Mouse (Mus musculus): ENCODE data around the gene Gdap2. TPM values are rescaled to one million over a fixed set of nuclear protein-coding genes. Genes with fewer than 3 reads are reported as not detected.

Gene Gdap2
- polyA plus RNA-seq, 1 experiment, result 8.1 TPM

DNA sequence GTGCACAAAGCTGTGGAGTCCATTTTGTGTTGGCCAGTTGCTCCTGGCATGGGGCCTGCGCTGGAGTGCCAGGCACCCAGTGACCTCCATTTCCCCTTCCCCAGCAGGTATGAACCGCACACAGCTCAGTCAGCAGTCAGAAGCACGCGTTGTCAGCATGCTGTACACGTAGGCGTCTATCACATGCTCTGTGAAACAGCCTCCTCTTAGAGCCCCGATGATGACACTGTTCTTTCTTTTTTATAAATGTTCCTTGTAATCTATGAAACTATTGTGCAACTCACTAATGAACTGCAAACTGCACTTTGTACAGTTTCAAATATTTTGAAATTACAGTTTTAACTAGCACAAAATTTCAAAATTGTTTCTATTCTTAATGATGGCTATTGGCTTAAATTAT lies 39.4 kb downstream of the Gdap2 start:
- no peak for TF ChIP-seq POLR2A (IDR thresholded peaks at IDR 0.05; ENCODE audit: low read depth, low read length)
- TF ChIP-seq CTCF (IDR thresholded peaks at IDR 0.05; ENCODE audit: extremely low read depth, insufficient read depth, insufficient read length, insufficient replicate concordance), result no peak
- Histone ChIP-seq H3K36me3 (ENCODE audit: control insufficient read depth, insufficient read depth, low read length) (peaks cover 42% of the 10 kb centered on the region), H3K27me3 (ENCODE audit: control insufficient read depth, insufficient read depth, low read length) (no peaks in the 10 kb centered on the region), H3K27ac (ENCODE audit: insufficient read depth, low read length) (no peak overlapping the region), H3K4me3 (ENCODE audit: extremely low read depth, insufficient read depth, insufficient read length) (no peak overlapping the region), H3K4me1 (ENCODE audit: control insufficient read depth, insufficient read depth, insufficient read length) (no peaks in the 10 kb centered on the region)
- DNase-seq (ENCODE audit: low read depth in 1 of 2, low spot score in 2 of 2), result no peak
- 94% methylated on average over 7 of the region's 7 CpGs for WGBS

DNA sequence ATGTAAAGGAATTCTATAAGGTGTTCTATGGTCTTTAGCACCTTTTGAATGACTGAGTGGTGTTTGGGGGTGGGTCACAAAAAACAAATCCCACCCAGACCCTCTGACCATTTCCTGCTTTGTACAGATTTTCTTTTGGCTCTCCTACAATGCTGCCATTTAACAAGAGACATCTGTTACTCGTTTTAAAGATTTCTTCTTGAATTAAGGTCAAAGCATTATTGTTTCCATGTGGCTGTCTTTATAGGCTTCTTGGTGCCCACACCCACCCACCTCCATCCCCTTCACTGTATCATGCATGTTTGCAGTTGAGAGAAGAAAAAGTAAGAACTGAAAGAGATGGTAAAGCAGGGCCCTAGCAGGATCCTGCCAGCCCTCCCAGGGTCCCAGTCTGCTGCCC lies 44.8 kb downstream of the Gdap2 start:
- TF ChIP-seq POLR2A (IDR thresholded peaks at IDR 0.05; ENCODE audit: low read depth, low read length) (no peak), CTCF (IDR thresholded peaks at IDR 0.05; ENCODE audit: extremely low read depth, insufficient read depth, insufficient read length, insufficient replicate concordance) (no peak)
- no peak overlapping the region for H3K4me3 ChIP-seq (ENCODE audit: extremely low read depth, insufficient read depth, insufficient read length)
- no peak for DNase-seq (ENCODE audit: low read depth in 1 of 2, low spot score in 2 of 2)
- H3K27me3 ChIP-seq (ENCODE audit: control insufficient read depth, insufficient read depth, low read length), result no peaks in the 10 kb centered on the region
- no peak overlapping the region for H3K27ac ChIP-seq (ENCODE audit: insufficient read depth, low read length)
- peaks cover 26% of the 10 kb centered on the region for H3K36me3 ChIP-seq (ENCODE audit: control insufficient read depth, insufficient read depth, low read length)
- H3K4me1 ChIP-seq (ENCODE audit: control insufficient read depth, insufficient read depth, insufficient read length), result no peaks in the 10 kb centered on the region
- WGBS, result 90% methylated on average over 1 of the region's 1 CpGs

DNA sequence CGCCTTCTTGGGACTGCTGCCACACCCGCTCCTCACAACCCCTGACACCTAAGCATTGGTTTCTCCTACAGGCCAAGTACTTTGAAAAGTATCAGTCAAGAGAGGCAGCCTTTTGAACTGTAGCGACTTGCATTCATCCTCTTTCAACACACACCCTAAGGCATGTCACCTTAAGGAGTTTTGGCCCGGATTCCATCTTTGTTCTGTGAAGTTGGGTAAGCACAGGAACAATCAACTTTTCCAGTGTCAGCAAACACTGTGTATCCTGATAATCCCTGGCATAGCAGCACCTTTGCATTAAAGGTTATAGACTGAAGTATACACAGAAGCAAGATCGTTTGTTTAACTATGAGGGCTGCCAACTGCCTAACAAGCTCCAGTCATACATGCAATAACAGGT lies 53.3 kb downstream of the Gdap2 start:
- TF ChIP-seq POLR2A (IDR thresholded peaks at IDR 0.05; ENCODE audit: low read depth, low read length) (no peak), CTCF (IDR thresholded peaks at IDR 0.05; ENCODE audit: extremely low read depth, insufficient read depth, insufficient read length, insufficient replicate concordance) (no peak)
- DNase-seq (ENCODE audit: low read depth in 1 of 2, low spot score in 2 of 2), result no peak
- Histone ChIP-seq H3K4me3 (ENCODE audit: extremely low read depth, insufficient read depth, insufficient read length) (no peak overlapping the region), H3K27me3 (ENCODE audit: control insufficient read depth, insufficient read depth, low read length) (no peaks in the 10 kb centered on the region), H3K36me3 (ENCODE audit: control insufficient read depth, insufficient read depth, low read length) (no peaks in the 10 kb centered on the region), H3K27ac (ENCODE audit: insufficient read depth, low read length) (no peak overlapping the region), H3K4me1 (ENCODE audit: control insufficient read depth, insufficient read depth, insufficient read length) (no peaks in the 10 kb centered on the region)
- 86% methylated on average over 5 of the region's 5 CpGs for WGBS

DNA sequence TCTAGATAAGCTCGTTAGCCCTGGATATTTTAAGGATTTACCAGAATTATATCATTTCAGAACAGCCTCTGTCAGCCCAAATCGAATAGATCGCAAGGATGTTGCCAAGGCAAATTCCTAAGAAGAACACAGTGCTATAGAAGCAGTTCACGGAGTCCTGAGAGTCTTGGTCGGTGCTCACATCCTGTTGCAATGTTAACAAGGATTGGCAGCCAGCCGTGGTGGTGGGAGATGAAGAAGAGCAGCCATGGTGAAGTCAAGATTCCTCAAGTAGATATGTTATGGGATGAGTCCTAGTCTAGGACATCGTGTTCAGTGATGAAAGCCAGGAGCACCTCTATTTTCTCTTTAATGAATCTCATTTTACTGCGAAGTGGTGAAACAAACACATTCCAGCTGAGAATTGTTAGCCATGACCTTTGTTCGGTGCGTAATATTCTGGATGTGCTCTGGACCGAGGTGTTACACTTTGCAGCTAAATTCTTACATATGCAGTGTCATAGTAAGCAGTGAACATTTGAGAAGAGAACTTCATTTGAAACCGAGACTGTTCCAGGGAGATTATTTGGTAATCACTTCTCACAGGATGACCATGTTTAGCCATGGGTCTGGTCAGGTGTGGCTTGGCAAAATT lies 63.3 kb downstream of the Gdap2 start:
- Histone ChIP-seq H3K36me3 (ENCODE audit: control insufficient read depth, insufficient read depth, low read length) (no peaks in the 10 kb centered on the region), H3K4me3 (ENCODE audit: extremely low read depth, insufficient read depth, insufficient read length) (no peak overlapping the region), H3K4me1 (ENCODE audit: control insufficient read depth, insufficient read depth, insufficient read length) (no peaks in the 10 kb centered on the region), H3K27me3 (ENCODE audit: control insufficient read depth, insufficient read depth, low read length) (no peaks in the 10 kb centered on the region), H3K27ac (ENCODE audit: insufficient read depth, low read length) (no peak overlapping the region)
- TF ChIP-seq CTCF (IDR thresholded peaks at IDR 0.05; ENCODE audit: extremely low read depth, insufficient read depth, insufficient read length, insufficient replicate concordance) (no peak), POLR2A (IDR thresholded peaks at IDR 0.05; ENCODE audit: low read depth, low read length) (no peak)
- DNase-seq (ENCODE audit: low read depth in 1 of 2, low spot score in 2 of 2), result no peak
- WGBS, result 82% methylated on average over 12 of the region's 12 CpGs

DNA sequence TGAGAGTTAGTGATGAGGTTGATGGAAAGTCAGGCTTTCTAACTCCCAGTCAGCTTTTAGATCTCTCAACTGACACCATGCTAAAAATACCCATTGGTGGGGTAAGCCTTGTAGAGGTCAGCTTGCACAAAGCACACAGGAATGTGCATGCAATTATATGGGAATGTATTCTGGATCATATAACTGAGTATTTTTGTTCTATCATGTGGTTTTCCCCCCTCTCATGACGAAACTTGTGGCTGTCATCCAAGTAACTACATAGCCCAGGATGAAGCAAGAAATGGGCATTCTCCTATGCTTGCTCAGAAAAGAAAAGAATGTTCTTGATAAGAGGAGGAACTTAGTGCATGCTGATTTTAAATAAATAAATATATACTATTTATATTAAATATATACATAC lies 65.3 kb downstream of the Gdap2 start:
- H3K36me3 ChIP-seq (ENCODE audit: control insufficient read depth, insufficient read depth, low read length), result no peaks in the 10 kb centered on the region
- TF ChIP-seq POLR2A (IDR thresholded peaks at IDR 0.05; ENCODE audit: low read depth, low read length) (no peak), CTCF (IDR thresholded peaks at IDR 0.05; ENCODE audit: extremely low read depth, insufficient read depth, insufficient read length, insufficient replicate concordance) (no peak)
- DNase-seq (ENCODE audit: low read depth in 1 of 2, low spot score in 2 of 2), result no peak
- H3K27ac ChIP-seq (ENCODE audit: insufficient read depth, low read length), result no peak overlapping the region
- H3K4me3 ChIP-seq (ENCODE audit: extremely low read depth, insufficient read depth, insufficient read length), result no peak overlapping the region
- no peaks in the 10 kb centered on the region for H3K4me1 ChIP-seq (ENCODE audit: control insufficient read depth, insufficient read depth, insufficient read length)
- H3K27me3 ChIP-seq (ENCODE audit: control insufficient read depth, insufficient read depth, low read length), result no peaks in the 10 kb centered on the region
- 62% methylated on average over 1 of the region's 1 CpGs for WGBS

DNA sequence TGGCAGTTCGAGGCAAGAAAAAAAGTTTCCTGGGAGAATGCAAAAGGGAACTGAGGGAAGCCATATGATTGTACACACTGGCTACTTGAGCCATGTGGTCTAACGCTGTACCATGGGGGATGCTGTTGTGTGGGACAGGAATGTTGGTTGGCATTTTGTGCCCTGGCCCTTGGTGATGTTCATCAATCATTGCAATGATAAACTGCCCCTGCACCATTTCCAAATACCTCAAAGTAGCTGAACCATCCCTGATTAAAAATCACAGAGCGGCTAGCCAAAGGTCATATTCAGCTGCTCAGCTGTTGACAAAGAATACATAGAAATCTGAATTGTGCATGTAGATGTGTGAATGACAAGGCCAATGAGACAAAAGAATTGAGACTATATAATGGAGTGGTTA lies 66.8 kb downstream of the Gdap2 start:
- Histone ChIP-seq H3K27ac (ENCODE audit: insufficient read depth, low read length) (no peak overlapping the region), H3K4me1 (ENCODE audit: control insufficient read depth, insufficient read depth, insufficient read length) (no peaks in the 10 kb centered on the region), H3K4me3 (ENCODE audit: extremely low read depth, insufficient read depth, insufficient read length) (no peak overlapping the region), H3K36me3 (ENCODE audit: control insufficient read depth, insufficient read depth, low read length) (no peaks in the 10 kb centered on the region), H3K27me3 (ENCODE audit: control insufficient read depth, insufficient read depth, low read length) (no peaks in the 10 kb centered on the region)
- WGBS, result 83% methylated on average over 3 of the region's 3 CpGs
- TF ChIP-seq POLR2A (IDR thresholded peaks at IDR 0.05; ENCODE audit: low read depth, low read length), result no peak
- no peak for TF ChIP-seq CTCF (IDR thresholded peaks at IDR 0.05; ENCODE audit: extremely low read depth, insufficient read depth, insufficient read length, insufficient replicate concordance)
- DNase-seq (ENCODE audit: low read depth in 1 of 2, low spot score in 2 of 2), result no peak

DNA sequence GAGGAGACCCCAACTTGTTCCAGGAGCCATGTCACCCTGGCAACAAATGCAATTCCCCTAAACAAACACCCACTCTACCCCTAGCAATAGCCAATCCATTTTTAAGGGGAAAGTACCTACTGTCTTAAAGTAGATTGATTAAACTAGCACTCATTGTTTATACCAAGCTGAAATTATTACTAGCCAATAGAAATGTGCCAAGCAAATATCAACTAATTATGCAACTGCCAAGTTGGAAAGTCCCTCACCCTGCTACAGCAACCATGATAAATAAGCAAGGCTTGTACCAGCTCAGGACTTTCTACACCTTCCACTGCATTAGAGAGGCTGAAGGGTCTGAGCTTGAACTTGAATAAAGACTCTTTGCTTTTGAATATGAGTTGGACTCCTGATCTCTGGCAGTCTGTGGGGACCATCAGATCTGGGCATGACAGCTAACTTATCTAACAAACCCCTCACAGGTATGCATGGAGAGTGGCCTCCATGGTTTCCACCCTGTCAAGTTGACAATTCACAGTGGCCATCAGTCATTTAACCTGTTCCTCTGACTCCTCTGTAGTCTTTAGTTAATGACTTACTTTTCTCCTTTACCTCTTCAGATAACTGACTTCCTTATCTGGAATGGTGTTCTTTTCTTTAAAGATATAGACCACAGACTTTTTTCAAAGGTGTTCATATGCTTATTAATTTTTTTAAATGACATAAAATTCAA lies 74.7 kb downstream of the Gdap2 start:
- Histone ChIP-seq H3K4me1 (ENCODE audit: control insufficient read depth, insufficient read depth, insufficient read length) (no peaks in the 10 kb centered on the region), H3K4me3 (ENCODE audit: extremely low read depth, insufficient read depth, insufficient read length) (no peak overlapping the region), H3K27me3 (ENCODE audit: control insufficient read depth, insufficient read depth, low read length) (no peaks in the 10 kb centered on the region), H3K36me3 (ENCODE audit: control insufficient read depth, insufficient read depth, low read length) (no peaks in the 10 kb centered on the region), H3K27ac (ENCODE audit: insufficient read depth, low read length) (no peak overlapping the region)
- no peak for DNase-seq (ENCODE audit: low read depth in 1 of 2, low spot score in 2 of 2)
- TF ChIP-seq POLR2A (IDR thresholded peaks at IDR 0.05; ENCODE audit: low read depth, low read length), result no peak
- no peak for TF ChIP-seq CTCF (IDR thresholded peaks at IDR 0.05; ENCODE audit: extremely low read depth, insufficient read depth, insufficient read length, insufficient replicate concordance)

Data from spleen, adult 2 months (tissue).